Mouse (Mus musculus) G1E-ER4 (cell line): ENCODE results near the gene Vps37b. TPM values are rescaled to one million over a fixed set of nuclear protein-coding genes. Genes with fewer than 3 reads are reported as not detected.

Experiments used
- GATA1 ChIP-seq: IDR thresholded peaks from one replicate; pipeline ENCODE4 v1.8.0; 2012; ENCODE audit warnings: low read length, inconsistent platforms
- polyA plus RNA-seq: library from polyadenylated mRNA; stranded (reverse); fragments of >175 nt; gene quantifications from 2 replicates; pipeline ENCODE4 v1.2.3, GENCODE M21; 2012

Gene Vps37b
- polyA plus RNA-seq, 1 experiment: 177 TPM

DNA sequence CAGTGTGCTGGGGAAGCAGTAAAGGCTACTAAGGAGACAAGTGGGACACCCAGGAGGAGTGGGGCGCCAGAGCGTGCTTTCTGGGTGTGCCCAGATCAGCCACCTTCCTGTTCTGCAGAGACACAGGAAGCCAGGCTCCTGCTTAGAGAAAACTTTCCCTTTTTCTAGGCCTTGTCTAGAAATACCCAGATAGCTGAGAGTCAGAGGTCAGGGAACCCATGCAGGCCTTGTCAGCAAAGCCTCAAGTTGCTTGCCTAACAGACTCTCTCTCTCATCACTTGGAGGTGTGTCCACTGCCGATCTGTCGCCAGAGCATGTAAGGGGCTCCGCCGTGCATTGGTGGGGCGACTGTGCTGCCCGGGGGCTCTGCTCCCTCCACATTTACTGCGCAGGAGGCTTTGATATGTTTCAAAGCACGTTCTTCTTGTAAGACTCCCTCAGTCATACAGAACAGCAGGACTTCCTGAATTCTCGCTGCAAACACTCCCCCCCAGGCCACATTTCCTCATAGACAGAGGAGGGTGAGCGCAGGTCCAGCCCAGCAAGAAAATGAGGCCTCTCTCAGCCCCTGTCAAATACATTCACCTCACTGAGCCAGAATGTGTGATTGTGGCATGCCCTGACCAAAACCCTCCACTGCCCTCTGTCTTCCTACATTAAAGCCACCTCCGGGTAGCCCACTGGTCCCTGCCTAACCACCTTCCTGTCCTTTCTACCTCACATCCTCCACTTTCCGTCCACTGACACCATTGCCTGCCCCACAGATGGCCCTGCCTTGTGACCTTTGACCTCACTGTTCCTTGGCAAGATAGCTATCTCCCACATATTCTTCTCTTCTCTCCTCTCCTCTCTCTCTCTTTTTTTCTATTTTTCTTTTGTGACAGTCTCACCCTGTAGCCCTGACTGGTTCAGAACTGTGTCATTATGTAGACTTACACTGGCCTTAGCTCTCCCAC lies 18.3 kb upstream of the Vps37b start:
- no peak for TF ChIP-seq GATA1

DNA sequence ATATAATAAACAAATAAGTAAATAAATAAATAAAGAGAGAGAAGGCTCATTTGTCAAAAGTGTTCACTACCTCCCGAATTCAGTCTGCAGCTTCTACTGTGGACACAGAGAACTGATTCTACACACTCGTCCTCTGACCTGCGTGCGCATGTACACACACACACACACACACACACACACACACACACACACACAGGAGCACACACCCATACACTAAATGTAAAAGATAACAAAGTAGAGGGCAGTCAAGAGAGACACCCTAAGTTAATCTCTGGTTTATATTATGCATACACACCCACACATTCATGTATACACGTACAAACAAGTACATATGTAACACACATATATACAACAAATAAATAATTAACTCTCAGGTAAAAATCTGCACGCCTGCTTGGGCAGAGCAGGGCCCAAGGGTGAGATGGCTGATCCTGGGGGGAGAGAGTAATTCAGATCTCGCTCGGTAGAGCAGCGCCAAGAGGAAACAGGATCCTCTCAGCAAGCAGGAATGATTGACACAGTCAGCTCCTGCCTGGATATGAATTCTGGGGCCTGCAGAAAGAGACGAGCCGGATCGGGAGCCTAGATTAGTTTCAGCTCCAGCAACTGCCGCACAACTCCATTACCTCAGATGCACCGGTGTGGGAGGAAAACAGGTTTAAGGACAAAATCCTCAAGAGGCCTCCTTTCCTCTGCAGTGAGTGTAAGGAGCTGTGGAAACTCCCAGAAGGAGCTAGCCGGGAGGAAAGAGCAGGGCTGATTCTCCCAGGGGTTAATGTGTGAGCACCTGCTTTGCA lies 17.4 kb upstream of the Vps37b start:
- TF ChIP-seq GATA1: no peak

DNA sequence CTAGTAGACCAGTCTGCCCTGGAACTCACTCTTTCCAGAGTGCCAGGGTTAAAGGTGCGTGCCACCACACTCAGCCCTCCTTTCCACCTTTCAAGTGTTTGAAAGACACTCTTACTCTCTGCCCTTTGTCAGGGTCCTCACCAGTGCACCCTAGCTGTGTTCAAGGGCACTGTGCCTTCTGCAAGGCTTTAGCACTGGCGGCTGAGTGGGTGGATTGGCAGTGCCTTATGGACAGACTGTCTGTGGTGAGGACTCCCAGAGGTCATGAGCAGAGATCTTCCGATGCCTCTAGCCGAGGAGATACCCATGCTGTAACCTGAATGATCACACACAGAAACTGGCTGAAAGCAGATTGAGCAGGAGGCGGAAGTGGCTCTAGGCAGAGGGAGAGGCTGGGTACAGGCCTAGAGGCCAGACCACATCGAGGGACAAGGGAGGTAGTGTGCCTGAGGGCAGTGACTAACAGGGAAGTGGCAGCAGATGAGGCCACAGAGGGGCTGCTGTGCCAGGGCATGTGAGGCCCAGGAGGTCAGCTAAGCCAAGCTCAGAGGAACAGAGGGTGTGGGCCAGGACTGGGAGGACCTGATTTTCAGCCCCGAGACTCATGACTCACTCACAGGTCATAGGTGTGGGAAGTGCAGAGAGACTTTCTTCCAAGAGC lies 14.8 kb upstream of the Vps37b start:
- no peak for TF ChIP-seq GATA1

DNA sequence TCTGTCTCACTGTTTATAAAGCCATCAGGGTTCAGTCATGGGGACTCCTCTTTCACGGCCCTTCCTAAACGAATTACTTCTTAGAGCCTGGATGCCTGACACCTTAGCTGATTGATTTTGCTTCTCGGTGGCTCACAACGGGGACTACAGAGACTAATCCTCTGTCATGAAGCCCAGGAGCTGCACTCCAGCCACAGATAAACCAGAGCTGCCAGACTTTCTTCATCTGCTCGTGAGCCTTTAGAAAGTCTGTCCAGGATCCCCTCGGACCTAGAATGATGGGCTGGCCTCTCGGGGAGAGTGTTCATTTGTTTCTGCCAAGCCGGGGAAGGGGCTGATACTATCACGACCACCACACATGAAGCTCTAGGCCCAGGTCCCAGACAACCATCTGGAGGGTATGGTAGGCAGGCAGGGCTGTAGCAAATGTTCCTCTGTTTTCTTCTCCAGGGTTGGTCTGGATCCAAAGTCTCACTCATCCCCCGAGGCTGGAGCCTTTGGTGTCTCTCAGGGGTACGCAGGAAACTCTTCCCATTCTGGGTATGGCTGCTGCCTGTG lies 13.5 kb upstream of the Vps37b start:
- TF ChIP-seq GATA1: no peak

DNA sequence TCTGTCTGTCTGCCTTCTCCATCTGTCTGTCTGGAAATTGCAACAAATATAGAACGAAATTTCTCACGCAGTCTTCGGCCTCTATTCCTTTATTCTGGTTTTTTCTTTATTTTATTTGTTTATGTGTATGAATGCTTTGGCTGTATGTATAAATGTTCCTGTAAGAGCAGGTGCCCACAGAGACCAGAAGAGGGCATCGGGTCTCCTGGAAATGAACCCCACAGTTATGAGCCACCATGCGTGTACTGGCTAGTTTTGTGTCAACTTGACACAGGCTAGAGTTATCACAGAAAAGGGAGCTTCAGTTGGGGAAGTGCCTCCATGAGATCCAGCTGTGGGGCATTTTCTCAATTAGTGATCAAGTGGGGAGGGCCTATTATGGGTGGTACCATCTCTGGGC lies 11.9 kb upstream of the Vps37b start:
- TF ChIP-seq GATA1: no peak

DNA sequence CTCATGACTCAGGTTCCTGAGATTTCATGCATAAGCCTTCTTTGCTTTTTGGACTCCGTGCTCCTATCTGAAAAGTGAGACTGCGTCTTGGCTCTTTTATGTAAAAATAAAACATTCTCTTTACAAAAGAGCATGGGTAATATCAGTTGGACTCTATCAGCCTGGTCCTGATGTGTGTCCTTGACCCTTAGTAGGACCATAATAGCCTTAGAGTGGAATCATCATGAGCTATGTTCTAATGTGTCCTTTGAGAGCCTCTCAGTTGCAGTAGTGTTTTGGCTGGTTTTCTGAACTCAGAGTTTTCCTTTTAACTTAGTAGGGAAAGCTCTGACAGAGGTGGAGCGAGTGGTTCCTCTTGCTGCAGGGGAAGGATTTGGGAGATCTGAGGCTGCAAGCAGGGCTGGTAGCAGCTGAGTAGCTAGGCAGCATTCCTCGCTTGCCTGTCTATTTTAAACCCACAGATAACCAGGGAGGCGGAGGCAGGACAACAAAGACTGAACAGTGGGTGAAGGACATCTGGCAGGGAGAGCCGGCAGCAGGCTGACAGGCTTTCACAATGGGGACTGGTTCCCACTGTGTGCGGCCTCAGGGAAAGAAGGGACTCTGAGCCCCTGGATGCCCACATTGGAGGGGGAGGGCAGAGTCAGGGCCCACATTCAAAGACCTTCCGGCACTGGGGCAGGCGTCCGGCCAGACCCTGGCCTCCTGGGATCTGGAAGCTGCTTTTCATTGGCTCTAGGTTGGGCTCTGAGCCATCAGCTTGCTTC lies 11.3 kb upstream of the Vps37b start:
- no peak for TF ChIP-seq GATA1

DNA sequence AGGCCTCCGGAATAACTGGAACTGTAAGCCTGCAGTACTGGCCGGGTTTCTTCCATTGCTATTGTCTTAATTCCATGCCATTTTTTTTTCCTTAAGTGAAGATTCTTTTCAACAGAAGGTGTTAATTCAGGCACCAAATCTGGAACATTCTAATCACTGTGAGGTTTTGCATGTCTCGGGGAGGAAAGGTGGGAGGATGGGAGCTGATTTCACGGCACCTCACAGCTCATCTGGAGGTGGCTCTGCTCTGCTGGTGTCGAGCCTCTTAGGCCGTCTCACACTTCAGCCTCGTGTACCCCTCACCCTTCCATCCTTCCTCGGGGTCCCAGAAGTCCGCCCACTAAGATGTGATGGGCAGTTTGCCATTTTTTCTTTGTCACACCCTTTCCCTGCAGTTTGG lies 9.0 kb upstream of the Vps37b start:
- no peak for TF ChIP-seq GATA1

DNA sequence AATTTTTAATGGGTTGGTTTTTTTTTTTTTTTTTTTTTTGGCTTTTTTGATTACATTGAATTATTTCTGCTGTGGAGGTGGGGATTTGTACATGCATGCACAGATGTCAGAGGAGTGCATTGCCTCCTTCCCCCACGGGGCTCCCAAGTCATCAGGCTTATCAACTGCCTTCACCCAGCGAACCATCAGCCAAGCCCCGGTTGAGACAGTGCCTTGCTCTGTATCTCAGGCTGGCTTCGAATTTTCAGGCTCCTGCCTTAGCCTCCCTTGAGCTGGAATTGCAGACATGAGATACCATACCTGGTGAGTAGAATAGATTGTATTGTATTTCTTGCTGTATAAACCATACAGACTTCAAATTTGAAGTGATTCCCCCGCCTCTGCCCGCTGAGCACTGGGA lies 7.5 kb upstream of the Vps37b start:
- TF ChIP-seq GATA1: no peak

DNA sequence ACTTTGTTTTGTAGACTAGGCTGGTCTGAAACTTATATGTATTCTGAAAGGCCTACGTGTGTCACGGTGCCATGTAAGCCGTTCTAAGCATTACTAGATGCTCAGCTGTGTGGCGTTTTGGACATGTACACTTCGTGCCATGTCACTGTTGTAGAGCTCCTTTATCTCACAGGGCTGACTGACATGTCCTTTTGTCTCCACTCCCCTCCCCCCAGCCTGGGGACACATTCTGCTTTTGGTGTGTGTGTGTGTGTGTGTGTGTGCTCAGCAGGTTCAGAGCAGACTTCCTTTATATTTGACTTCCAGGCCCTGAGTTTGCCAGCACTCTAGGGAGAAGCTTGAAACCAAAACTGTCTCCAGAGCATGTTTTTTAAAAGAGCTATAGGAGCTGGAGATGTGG lies 4.8 kb upstream of the Vps37b start:
- no peak for TF ChIP-seq GATA1

DNA sequence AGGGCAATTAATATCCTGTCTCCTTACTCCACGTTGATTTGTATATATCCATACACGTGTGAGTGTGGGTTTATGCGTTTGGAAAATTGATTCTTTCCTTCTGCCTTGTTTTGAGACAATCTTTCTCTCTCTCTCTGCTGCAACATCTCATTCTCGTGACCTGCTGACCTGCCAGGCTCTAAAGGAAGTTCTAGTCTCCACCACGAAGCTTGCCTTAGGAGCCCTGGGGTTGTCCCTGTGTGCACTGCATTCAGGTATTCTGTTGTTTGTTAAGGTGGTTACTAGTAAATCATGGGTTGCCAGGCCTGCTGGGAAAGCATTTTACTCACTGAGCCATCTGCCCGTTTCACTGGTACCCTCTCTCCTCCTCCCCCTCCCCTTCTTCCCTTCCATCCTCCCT lies 4.3 kb upstream of the Vps37b start:
- TF ChIP-seq GATA1: no peak

DNA sequence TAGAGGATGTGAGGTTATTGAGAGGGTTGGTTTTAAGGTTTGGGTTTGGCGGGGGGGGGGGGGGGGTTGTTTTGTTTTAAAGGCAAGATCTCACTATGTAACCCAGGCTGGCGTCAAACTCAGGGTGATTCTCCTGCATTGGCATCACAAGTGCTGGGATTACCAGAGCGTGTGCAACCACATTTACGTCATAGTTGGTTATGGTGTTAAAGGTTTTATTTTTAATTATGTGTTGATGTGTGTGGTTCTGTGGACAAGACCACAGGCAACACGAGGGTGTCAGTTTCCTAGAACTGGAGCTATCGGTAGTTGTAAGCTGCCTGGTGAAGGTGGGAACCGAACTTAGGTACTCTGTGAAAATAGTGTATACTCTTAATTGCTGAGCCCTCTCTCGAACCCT lies 3.7 kb upstream of the Vps37b start:
- no peak for TF ChIP-seq GATA1

DNA sequence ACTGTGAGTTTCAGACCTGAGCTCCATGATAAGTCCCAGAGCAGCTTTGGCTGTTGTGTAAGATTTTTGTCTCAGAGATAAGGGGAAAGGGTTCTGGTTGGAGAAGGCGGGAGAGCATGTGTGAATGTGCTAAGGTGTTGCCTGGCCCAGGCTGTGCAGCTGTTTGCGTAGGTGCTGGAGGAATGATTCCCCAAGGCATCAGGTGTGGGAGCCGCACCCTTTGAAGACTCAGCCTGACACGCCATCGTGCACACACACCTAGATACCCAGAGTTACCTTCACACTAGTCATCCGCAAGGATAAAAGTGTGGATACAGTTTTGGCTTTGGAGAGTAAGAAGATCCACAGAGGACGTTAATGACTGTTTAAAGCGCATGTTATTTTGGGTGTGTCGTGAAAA lies 3.3 kb upstream of the Vps37b start:
- no peak for TF ChIP-seq GATA1

DNA sequence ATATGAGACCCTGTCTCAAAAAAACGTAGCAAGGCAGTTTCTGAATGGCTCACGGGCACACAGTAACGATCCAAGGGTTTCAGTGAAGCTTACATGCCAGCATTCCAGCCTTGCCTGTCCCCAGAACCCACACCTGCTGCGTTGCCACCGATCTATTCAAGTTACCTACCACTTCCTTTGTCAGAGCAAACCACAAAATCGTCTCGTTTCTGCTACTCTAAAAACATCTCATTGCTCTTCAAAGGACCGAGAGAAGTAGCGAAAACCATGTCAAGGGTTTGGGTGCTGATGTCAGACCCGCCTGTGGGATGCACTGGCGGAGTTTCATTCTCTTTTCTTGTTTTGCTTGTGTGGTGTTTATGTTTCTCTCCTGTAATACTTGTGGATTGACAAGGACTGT lies 2.4 kb upstream of the Vps37b start:
- TF ChIP-seq GATA1: no peak

DNA sequence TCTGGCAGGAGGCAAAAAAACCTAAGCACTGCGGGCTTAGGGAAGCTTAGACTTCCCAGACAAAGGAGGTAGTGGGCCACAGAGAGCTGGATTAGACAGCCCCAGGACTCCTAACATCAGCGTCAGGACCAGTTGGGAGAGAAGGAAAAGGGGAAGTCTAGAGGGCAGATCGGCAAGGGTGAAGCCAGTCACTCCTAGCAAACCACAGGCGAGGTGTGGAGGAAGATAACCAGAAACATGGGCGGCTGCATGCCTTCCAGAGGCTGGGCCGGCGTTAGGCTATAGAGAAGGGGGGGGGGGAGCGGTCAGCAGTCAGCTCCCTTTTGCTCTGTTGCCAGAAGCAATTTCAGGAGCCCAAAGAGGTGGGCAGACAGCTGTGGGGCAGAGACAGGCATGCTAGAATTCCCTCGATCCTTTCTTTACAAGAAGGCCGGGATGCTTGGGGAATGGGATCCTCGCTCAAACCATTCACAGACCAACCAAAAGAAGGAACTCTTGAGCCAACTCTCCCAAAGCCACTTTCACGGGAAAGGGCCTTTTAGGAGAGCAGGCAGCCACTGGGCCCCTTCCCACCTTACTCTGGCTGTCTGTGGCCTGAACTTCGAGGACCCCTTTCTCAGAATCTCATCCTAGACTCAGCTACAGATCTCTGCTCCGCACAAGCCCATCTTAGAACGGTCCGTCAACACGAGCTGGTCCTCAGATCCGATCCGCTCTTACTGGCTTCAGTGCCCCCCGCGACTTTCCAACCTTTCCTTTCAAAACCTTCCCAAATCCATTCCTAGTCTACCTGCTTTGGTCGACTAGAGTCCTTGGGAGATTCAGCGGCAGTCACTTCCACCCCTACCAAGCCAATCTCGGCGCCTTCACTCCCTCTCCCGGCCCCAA lies 758 bp downstream of the Vps37b start:
- TF ChIP-seq GATA1: no peak
